Mouse (Mus musculus): ENCODE data around the gene Efna5.

Gene Efna5

DNA sequence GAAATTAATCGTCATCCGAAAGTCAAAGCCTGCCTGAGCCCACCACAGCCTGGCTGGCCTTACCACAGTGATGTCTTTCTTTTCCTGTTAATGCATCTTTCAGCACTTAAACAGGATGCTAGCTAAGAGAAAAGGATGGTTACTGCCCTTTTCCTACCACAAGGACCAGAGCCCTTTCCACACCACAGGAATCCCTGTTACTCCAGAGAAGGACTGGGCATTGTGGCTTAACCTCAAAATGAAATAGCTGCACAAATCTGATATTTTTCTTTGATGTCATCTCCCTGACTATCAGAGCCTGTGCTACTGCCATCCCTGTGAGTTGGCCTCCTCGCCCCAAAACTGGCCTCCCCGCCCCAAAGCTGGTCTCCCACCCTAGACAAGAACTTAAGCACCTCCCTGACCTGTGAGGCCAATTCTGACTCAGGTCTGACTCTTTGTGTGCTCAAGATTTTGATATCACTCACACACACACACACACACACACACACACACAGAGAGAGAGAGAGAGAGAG, 189.9 kb downstream of the Efna5 start:
- no peak for DNase-seq

DNA sequence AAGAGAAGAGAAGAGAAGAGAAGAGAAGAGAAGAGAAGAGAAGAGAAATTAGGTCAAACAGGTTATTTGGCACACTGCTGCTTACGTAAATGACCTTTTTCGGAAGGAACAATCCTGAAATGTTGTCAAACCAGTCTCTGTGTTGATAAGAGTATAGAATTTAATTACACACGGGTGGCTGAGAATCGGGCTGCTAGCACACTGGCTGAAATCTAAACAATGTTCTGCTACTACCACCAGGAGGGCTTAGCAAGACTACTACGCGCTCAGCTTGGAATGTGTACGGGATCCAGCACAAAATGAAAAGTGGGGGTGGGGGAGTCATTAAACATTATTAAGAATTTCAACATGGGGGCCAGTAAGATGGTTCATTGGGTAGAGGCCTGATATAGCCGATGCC, 190.9 kb downstream of the Efna5 start:
- no peak for DNase-seq

- DNase-seq: no peak
Observed at GRCm38 (mm10) chr17:62689646-62690045, 191.5 kb downstream of the Efna5 start.

DNA sequence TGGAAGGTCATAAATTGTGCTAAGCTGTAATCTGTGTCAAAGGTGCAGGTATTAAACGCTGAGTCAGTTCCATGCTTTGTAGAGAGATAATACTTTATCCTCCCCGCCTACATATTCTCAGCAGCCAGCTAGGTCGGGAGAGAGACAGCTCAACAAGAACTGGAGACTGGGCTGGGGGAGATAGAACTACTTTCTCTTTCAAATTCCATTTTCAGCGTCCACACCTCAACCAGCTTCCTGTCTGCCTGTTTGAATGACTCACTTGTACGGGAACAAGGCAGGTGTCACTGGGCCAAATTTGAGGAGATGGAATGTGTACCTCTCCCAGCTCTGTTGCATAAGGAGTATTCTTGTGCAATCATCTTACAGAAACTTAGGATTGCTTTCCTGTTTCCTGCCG, 193.7 kb downstream of the Efna5 start:
- DNase-seq: no peak

- DNase-seq: no peak
Observed at GRCm38 (mm10) chr17:62685181-62685580, 195.9 kb downstream of the Efna5 start.

GRCm38 (mm10) chr17:62683142-62683541, 198.0 kb downstream of the Efna5 start:
- no peak for DNase-seq

GRCm38 (mm10) chr17:62681726-62682125, 199.4 kb downstream of the Efna5 start:
- no peak for DNase-seq

DNA sequence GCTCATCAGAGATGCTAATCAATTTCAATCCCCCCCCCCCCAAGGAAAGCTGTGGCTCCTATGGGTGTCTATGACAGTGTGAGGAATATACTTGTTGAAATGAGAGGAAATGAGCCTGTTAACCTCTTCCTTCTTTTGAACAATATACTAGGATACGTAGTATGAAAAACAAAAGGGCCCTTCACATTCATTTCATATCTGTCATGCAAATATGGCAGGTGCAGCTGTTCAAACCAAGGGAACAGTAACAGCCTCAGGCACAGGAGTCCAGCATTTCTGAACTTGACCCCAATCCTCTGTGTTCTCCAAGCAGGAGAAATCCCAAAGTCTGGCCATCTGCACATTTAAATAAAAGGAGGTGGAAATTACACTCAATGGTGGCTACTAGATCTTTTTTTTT, 200.4 kb downstream of the Efna5 start:
- no peak for DNase-seq

DNA sequence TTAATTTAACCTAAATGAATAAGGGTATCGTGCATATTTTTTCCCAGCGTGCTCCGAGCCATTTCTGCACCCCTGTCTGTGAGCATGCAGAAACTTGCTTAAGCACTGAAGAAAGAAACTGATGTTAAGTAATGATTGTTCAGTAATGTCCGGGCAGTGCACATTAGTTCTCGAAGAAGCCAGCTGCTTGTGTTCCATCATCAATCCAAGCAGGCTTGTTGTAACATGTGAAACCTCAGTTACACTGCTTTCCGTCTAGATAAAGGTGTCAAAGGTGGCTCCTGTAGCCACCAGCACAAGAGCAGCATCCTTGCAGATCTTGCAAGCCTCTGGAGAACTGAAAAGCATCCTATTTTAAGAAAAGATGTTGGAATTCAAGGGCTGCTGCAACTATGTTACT, 204.3 kb downstream of the Efna5 start:
- no peak for DNase-seq

DNA sequence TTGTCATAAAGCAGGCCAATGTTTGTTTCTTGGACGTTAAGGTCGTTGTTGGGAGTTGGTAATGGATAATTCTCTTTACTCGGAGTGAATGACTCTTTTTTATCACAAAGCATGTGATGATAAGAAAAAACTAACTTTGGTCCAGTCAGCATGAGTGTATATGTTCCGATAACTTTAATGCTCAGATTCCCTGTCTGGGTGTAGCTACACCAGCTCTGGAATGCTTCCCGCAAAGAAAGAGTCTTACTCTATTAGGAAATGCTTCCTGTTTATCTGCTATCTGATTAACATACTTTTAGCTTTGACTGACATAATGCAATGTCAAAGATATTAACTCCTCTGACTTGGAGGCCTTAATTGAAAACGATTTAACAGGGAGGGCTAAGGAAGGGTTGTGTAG, 204.7 kb downstream of the Efna5 start:
- no peak for DNase-seq

GRCm38 (mm10) chr17:62675811-62676255, 205.3 kb downstream of the Efna5 start:
- no peak for DNase-seq

GRCm38 (mm10) chr17:62672068-62672467, 209.0 kb downstream of the Efna5 start:
- no peak for DNase-seq

DNA sequence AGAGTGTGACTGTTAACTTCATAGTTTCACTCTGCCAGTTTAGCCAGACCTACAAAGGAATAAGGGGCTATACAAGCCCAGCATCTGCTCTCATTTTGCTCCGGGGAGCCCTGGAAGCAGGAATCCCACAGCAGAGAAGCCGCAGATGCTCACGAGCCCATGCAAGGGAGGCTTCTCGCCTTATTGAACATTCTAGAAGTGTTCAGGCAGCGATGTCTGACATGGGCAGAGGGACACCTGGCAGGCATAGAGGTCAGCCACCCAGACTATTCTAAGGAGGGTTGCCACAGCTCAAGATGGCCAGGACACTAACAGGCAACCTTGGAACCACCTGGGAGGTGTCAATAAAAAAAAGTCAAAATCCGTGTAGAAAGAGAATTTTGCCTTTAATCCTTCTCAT, 214.4 kb downstream of the Efna5 start:
- DNase-seq: no peak

- DNase-seq: no peak
Observed at GRCm38 (mm10) chr17:62665823-62666222, 215.3 kb downstream of the Efna5 start.

DNA sequence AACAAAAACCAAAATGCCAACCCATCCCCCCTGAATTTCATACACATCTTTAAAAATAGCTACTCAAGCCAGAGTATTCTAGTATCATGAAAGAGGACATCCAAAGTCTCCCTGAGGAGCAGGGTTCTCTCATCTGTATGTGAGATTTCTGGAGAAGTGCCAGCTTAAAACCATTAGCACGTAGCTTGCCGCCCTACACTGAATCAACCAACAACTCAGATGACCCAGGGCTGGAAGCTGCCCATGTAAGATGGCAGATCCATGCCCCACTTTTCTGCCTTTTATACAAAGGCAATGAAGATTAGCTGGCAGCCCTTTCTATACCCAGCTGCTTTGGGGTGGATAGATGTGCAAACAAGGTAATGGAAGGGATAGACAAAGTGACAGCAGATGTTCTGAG, 216.4 kb downstream of the Efna5 start:
- DNase-seq: no peak

GRCm38 (mm10) chr17:62661801-62662200, 219.3 kb downstream of the Efna5 start:
- no peak for DNase-seq

DNA sequence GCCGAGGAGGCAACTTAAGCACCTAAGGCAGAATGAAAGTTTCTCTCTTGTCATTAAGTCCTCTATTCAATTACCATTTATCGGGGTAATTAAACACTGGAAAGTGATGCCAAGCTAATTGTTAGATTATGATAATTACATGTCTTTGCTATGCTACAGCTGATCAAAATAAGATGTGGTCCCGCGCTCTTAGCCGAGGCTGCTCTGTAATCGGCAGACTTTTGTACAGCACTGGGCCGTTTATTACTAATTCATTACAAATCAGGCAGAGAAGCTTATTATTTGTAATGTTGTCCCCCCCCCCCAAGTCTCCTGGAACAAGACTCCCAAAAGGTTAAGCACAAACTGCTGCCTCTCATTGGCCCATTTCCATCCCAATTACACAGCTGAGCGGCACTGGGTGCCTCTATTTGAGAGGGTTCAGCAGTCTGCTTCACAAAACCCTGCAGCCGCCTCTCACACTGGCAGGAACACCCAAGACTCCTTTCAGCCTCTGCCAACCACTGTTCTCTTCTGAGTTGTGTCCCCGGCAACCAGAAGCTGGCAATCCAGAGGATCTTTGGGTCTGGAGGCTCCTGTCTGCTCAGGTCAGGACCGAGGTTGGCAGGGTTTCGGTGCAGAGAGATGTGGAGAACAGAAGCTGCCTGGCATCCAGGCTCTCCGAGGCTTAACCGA, 221.5 kb downstream of the Efna5 start:
- no peak for DNase-seq

DNA sequence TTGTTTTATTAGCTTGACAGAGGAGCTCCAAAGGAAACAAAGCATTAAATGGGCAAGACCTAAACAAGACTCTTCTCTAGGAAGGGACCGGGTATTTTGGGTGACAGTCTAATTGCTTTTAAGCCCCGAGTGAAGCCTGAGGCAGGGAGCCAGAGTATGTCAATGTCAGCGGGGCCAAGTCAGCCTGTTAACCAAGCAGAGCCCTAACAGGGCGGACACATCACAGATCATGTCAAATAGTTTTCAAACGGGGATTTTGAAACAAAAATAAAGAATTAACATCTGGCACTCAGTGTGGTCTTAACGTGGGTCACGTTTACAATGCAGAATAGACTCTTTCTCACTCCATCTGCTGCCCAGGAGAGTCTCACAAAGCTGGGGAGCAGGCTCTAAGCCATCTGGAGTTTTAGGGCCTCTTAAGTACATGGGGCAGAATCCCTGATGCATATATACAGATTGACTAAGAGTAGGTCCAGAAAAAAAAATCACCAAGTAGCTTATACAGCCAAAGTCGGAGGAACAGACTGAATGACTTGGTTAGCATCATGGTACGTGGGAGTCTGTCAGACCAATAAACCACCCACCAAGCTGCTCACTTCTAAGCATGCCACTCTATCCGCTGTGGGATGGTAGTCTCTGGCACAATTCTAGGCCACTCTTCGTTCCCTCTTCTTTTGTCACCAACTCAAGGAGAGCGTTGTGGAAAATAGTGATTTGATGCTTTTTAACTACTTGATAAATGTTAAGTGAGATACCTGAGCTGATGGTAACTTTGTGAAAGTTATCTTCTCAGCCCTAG, 223.1 kb downstream of the Efna5 start:
- no peak for DNase-seq

- DNase-seq: no peak
Observed at GRCm38 (mm10) chr17:62657051-62657450, 224.1 kb downstream of the Efna5 start.

DNA sequence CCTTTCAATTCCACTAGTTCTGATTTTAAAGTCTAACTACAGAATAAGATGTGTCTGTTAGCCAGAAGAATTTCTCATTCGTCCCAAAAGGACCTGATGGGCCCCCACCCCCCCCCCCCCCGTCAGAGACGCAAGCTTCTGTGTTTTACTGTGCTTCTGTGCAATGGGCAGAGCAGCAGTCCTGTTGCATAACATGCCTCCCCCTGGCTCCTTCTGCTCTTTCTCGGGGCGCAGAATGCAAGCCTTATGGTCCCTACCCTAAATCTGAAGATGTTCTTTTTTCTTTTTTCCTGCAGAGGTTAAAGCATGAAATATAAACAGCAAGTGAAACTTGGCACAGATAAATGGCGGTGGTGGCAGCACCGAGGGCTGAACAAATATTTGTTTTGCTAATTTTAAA, 224.5 kb downstream of the Efna5 start:
- no peak for DNase-seq

DNA sequence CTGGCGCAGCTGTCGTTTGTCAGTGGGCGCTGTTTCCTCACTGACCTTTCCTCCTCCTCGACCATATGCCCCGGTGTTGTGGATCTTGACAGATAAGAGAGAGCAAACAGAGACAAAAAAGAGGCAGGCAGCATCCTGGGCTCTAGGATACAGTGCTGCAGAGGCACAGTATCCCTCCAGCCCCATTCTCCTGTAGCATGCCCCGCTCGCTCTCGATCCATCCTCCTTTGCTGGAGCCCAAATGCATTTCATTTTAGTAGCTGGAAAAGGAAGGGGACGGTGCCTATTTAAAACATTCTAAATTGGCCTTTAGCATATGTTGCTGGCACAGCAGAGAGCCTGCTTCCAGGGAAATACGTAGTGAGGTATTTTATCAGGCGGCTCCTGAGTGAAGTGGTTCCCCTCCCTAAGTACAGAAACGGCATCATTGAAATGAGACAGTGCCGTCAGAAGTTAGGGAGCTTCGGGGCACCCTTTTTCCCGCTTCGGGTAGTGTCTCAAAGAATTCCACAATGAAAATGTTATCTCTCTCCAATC, 225.2 kb downstream of the Efna5 start:
- no peak for DNase-seq

DNA sequence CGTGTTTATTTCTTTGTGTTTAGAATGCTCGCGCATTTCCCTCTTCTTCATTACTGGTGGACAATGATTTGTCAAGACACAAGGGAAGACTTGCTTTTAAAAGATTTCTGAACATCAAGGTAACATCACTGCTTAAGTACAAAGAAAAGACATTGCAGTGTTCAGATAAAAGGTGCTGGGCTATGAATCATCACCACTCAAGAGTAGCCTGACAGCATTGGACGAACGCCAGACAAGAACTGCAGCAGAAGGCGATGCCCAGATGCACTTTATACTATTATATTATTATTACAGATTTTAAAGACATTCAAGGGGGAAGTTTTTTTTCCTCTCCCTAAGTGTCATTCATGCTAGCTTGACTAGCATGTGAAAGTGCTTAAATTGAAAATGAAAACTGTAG, 228.7 kb downstream of the Efna5 start:
- no peak for DNase-seq

- DNase-seq: no peak
Observed at GRCm38 (mm10) chr17:62651696-62652095, 229.4 kb downstream of the Efna5 start.

Data from thymus, postnatal 25 days (tissue).